Mouse (Mus musculus) lung, embryonic 14.5 days (tissue): ENCODE data around the gene E4f1. TPM values are rescaled to one million over a fixed set of nuclear protein-coding genes. Genes with fewer than 3 reads are reported as not detected.

Experiments used
- ATAC-seq: fragments of 200-750 bp; cut with Nextera tagmentation; 2 replicates; pipeline ENCODE4 v1.8.0; 2017; ENCODE audit warnings: mild to moderate bottlenecking, moderate TSS enrichment, moderate library complexity; ENCODE audit not compliant: insufficient read depth
- DNase-seq: peaks from one replicate; pipeline ENCODE4 v3.0.0-alpha.2; 2015
- H3K27ac ChIP-seq: fragments of 300-500 bp; sonication (generic); 2 replicates; pipeline ENCODE4 v1.5.1; 2014; ENCODE audit warnings: low read depth, mild to moderate bottlenecking, moderate library complexity
- H3K27me3 ChIP-seq: fragments of 300-500 bp; sonication (generic); 2 replicates; pipeline ENCODE4 v1.6.1; 2014; ENCODE audit warnings: low read length, control low read depth; ENCODE audit not compliant: insufficient read depth
- H3K36me3 ChIP-seq: fragments of 300-500 bp; sonication (generic); 2 replicates; pipeline ENCODE4 v1.6.1; 2014; ENCODE audit warnings: control low read depth; ENCODE audit not compliant: insufficient read depth
- H3K4me1 ChIP-seq: fragments of 300-500 bp; sonication (generic); 2 replicates; pipeline ENCODE4 v1.6.1; 2014; ENCODE audit warnings: antibody characterized with exemption, control low read depth; ENCODE audit not compliant: insufficient read depth
- H3K4me2 ChIP-seq: fragments of 300-500 bp; sonication (generic); 2 replicates; pipeline ENCODE4 v1.6.1; 2014; ENCODE audit warnings: mild to moderate bottlenecking
- H3K4me3 ChIP-seq: fragments of 300-500 bp; sonication (generic); 2 replicates; pipeline ENCODE4 v1.5.1; 2014; ENCODE audit warnings: low read depth, low read length
- H3K9ac ChIP-seq: fragments of 300-500 bp; sonication (generic); 2 replicates; pipeline ENCODE4 v1.6.1; 2014
- H3K9me3 ChIP-seq: fragments of 300-500 bp; sonication (generic); 2 replicates; pipeline ENCODE4 v1.6.1; 2016; ENCODE audit warnings: low read depth, low read length, control low read depth
- CTCF ChIP-seq: IDR thresholded peaks from 2 replicates; pipeline ENCODE4 v1.5.1; 2016; ENCODE audit warnings: antibody characterized with exemption, low read depth
- WGBS: fragments of 180-500 bp; shearing (Covaris S2); extraction: QIAGEN DNeasy Blood & Tissue Kit; methylation state at CpG from one replicate; pipeline ENCODE4 v1.1.7; 2014; 5-methylcytosine and 5-hydroxymethylcytosine counted together
- polyA plus RNA-seq: library from polyadenylated mRNA; unstranded; fragments of >200 nt; fragmentation: Nextera tagmentation; extraction: Ambion mirVana; gene quantifications from 2 replicates; pipeline ENCODE4 v1.2.1, GENCODE M21; 2014

Gene E4f1
- polyA plus RNA-seq, 1 experiment from 2014 or later = 25.2 TPM

DNA sequence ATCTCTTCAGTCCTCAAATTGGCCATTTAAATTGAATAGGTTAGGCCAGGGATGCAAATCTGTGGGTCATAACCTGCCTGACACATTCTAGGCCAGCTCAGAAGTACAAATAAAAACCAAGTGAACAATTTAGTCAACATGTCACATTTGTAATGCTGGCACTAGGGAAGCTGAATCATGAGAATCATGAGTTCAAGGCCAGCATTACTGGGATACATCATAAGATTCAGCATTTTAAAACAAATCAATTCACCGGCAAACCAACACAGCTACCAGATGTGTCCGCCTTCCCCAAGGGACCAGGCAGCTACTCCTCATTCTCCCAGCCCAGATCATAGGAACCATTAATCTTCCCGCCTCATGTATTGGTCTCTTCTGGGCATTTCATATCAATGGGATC lies 13.4 kb upstream of the E4f1 start:
- Histone ChIP-seq H3K4me1 (0 out of 2 replicates have a peak, but pooled peaks cover 7% of the 10 kb centered on the region), H3K27ac (no peak overlapping the region), H3K9me3 (no peaks in the 10 kb centered on the region), H3K4me2 (no peak overlapping the region), H3K36me3 (no peaks in the 10 kb centered on the region), H3K27me3 (peaks cover 17% of the 10 kb centered on the region), H3K9ac (no peak overlapping the region), H3K4me3 (no peak overlapping the region)
- WGBS = 83% methylated on average over 3 of the region's 3 CpGs
- ATAC-seq (no peak), DNase-seq (no peak)
- TF ChIP-seq CTCF = no peak

DNA sequence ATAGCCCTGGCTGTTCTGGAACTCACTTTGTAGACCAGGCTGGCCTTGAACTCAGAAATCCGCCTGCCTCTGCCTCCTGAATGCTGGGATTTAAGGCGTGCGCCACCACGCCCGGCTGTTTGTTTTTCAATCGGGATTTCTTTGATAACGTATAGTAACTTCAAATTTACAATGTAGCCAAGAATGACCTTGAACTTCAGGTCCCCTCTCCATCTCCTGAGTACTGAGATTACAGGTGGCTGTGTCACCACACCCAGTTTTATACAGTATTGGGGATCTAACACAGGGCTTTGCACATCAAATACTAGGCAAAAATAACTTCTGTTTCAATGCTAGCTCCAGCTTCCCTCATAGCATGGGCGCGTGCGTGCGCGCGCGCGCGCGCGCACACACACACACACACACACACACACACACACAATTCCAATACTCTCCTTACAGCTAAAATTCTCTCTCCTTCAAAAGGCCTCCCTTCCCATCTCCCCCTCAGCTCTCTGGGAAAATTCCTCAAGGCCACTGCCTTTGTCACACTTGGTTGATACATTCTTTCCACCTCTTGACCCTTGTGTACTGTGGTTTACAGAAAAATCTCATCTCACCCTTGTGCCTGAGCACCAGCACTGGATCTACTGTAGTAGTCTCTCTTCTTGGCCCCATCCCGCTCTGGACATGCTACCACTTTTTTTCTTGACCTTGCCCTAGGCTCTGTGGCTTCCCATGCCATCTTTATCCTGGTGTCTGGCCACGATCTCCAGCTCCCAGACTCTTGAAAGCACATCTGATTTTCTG lies 11.1 kb upstream of the E4f1 start:
- peaks cover 9% of the 10 kb centered on the region for H3K36me3 ChIP-seq
- H3K9me3 ChIP-seq = no peaks in the 10 kb centered on the region
- DNase-seq (no peak), ATAC-seq (no peak)
- no peak overlapping the region for H3K4me3 ChIP-seq
- H3K27me3 ChIP-seq = no peaks in the 10 kb centered on the region
- no peak overlapping the region for H3K27ac ChIP-seq
- peaks cover 7% of the 10 kb centered on the region; the same call in 1 of the 2 replicates for H3K4me1 ChIP-seq
- no peak for TF ChIP-seq CTCF
- H3K9ac ChIP-seq = no peak overlapping the region
- H3K4me2 ChIP-seq = no peak overlapping the region
- WGBS = 89% methylated on average over 20 of the region's 20 CpGs

- DNase-seq (peak; percentile 44), ATAC-seq (no peak)
- peak overlapping the region; percentile 20; the same call in 1 of the 2 replicates for H3K9ac ChIP-seq
- 61% methylated on average over 3 of the region's 3 CpGs for WGBS
- H3K4me3 ChIP-seq = no peak overlapping the region
- H3K9me3 ChIP-seq = no peaks in the 10 kb centered on the region
- H3K4me1 ChIP-seq = peaks cover 4% of the 10 kb centered on the region; the same call in 1 of the 2 replicates
- H3K4me2 ChIP-seq = peak overlapping the region; percentile 62
- no peaks in the 10 kb centered on the region for H3K27me3 ChIP-seq
- peaks cover 18% of the 10 kb centered on the region for H3K36me3 ChIP-seq
- 0 out of 2 replicates have a peak overlapping the region, but pooled peaks have one; percentile 12 for H3K27ac ChIP-seq
- peak; percentile 40 for TF ChIP-seq CTCF
These were observed 10.2 kb upstream of the E4f1 start for GRCm38 (mm10) chr17:24480201-24480826.

DNA sequence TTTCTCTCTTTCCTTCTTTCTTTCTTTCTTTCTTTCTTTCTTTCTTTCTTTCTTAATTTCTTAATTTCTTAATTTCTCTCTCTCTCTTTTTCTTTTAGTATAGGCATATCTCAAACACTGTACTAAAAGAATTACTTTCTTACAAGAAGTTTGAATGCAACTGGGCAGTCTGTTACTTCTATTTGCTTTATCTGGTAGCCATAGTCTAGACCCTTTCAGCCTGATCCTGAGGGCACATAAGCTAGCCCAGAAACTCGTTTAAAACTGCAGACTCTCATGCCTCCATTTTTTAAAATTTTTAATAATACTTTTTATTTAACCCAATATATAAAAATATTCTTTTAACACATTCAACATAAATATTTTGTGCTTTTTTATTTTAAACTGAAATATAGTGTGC lies 9.3 kb upstream of the E4f1 start:
- Histone ChIP-seq H3K27ac (peak overlapping the region; percentile 72; the same call in 1 of the 2 replicates), H3K4me1 (peaks cover 3% of the 10 kb centered on the region; the same call in 1 of the 2 replicates), H3K9me3 (no peaks in the 10 kb centered on the region), H3K4me3 (peak overlapping the region; percentile 73), H3K9ac (no peak overlapping the region), H3K27me3 (no peaks in the 10 kb centered on the region), H3K36me3 (peaks cover 27% of the 10 kb centered on the region), H3K4me2 (peak overlapping the region; percentile 62)
- ATAC-seq (no peak), DNase-seq (peak; percentile 31)
- WGBS = 9% methylated on average over 1 of the region's 1 CpGs
- no peak for TF ChIP-seq CTCF

DNA sequence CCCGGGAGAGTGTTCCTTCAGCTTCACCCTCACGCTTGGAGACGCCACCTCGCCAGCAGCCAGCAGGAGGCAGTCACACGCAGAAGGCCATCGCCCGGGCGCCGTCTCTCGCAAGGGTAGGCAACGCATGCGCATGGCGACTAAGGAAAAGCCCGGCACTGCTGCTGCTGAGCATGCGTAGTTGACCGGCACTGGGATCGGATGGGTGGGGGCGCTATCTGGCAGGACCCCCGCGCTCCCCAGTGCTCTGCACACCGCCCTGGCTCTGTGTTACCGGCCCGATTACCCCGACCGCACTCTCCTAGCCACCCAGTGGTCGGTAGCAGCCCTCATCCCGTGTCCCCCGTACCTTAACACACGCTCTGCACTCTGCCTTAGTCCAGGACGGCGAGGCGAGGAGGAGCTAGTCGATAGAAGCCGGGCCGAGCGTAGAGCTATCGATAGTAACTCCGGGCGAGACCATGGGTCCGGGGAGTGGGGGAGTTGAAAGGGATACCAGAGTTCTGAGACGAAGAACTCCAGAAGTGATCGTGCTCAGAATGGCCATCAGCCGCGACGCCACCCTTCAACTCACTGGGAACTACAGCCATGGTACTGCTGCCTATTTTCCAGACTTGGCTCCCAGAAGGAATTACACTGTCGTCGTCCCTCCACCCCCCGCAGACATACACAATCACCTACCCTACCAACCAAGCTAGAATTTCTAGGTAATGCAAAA lies 8.7 kb upstream of the E4f1 start, which contains the start of gene Mlst8:
Gene Mlst8, minus strand, starts transcription at position 416 of the 718 bp plus-strand sequence.
- whole genome bisulfite sequencing = under 1% methylated on average over 48 of the region's 48 CpGs
- ATAC-seq = peak; percentile 96
- peak within 1 kb of the TSS; percentile 82 for H3K9ac ChIP-seq
- peak within 1 kb of the TSS; percentile 73 for H3K4me3 ChIP-seq
- H3K27me3 ChIP-seq = no peaks in the 10 kb centered on the region
- no peaks in the 10 kb centered on the region for H3K9me3 ChIP-seq
- peak; percentile 99 for DNase-seq
- H3K4me2 ChIP-seq = peak within 1 kb of the TSS; percentile 62
- peaks cover 3% of the 10 kb centered on the region; the same call in 1 of the 2 replicates for H3K4me1 ChIP-seq
- peak within 1 kb of the TSS; percentile 96 for H3K27ac ChIP-seq
- peak; percentile 92 for TF ChIP-seq CTCF
- H3K36me3 ChIP-seq = peaks cover 33% of the 10 kb centered on the region

GRCm38 (mm10) chr17:24477985-24478600 lies 8.0 kb upstream of the E4f1 start:
- peak; percentile 30 for DNase-seq

More at GRCm38 (mm10) chr17:24477985-24478600, 8.0 kb upstream of the E4f1 start:
- whole genome bisulfite sequencing = 40% methylated on average over 11 of the region's 11 CpGs
- Histone ChIP-seq H3K36me3 (peaks cover 40% of the 10 kb centered on the region), H3K4me3 (peak overlapping the region; percentile 73), H3K27ac (no peak overlapping the region), H3K4me2 (peak overlapping the region; percentile 62), H3K27me3 (no peaks in the 10 kb centered on the region), H3K4me1 (peaks cover 3% of the 10 kb centered on the region; the same call in 1 of the 2 replicates), H3K9ac (peak overlapping the region; percentile 82), H3K9me3 (no peaks in the 10 kb centered on the region)
- peak; percentile 42 for ATAC-seq
- no peak for TF ChIP-seq CTCF
